Mouse (Mus musculus) embryonic fibroblast, embryonic 13.5 days (primary cell): ENCODE results near the gene Gypa.

Experiments used
- CTCF ChIP-seq: IDR thresholded peaks from 2 replicates; pipeline ENCODE4 v1.5.1; 2011; ENCODE audit warnings: mild to moderate bottlenecking, control low read depth, low read length, moderate library complexity, borderline replicate concordance; ENCODE audit not compliant: insufficient read depth
- POLR2A ChIP-seq: IDR thresholded peaks from 2 replicates; pipeline ENCODE4 v1.6.1; 2011; ENCODE audit warnings: low read depth, mild to moderate bottlenecking, control low read depth, low read length, moderate library complexity

DNA sequence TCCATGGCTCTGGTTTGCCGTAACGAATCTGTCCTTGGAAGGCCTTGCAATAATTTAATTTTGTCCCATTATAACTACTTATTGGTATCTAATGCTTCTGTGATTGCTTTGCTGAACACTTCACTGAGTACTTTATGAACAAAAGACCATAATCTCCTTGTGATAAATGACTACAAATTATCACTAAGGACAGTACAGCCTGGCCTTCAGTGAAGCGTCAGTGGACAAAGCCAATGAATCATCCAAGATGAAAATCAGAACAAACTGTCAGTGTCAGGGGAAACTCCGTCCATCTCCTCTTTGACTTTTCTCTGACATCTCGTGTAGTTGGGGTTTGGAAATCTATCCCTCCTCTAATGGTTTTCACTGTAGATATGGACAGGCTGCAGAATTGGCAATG, 15.4 kb upstream of the Gypa start:
- TF ChIP-seq POLR2A (no peak), CTCF (no peak)
